Mouse (Mus musculus): ENCODE data around the gene Prmt3. TPM values are rescaled to one million over a fixed set of nuclear protein-coding genes. Genes with fewer than 3 reads are reported as not detected.

Gene Prmt3
- polyA plus RNA-seq (2014; fragmentation: Illumina TruSeq; extraction: RNeasy Lipid Tissue Mini Kit (QIAGEN cat#74804); ENCODE audit: low read depth, low replicate concordance): 9.3 TPM

DNA sequence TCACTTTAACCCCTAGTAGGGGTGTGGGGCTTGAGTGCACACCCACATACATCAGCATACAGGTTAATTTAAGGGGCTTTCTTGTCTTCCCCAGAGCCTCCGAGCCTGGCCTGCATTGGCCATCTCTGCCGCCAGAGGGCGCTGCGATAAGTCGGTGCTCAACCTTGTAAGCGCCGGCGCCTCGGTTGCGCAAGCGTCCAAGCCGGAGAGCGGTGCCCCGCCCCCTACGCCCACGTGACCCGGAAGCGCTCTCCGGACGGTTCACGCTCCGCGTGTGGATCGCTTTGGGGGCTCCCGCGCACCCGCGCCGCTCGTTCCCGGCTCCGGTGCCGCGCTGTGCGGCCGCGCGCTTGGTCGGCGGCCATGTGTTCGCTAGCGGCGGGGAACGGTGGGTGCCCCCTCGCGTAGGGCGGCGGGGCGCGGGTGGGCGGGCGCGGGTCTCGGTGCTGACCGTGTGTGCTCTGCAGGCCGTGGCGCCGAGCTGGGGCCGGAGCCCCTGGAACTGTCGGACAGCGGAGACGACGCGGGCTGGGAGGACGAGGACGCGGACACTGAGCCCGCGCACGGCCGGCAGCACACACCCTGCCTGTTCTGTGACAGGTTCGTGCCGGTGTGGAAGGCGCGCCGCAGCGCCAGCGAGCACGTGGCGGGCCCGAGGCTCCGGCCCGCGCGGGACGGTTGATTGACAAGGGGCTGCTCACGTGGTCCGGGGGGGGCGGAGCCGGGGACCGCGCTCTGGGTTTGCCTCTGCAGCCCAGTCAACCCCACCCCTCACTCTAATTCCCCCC, at the start of gene Prmt3:
TSS of gene Prmt3 (plus strand) at position 233 of the 788 bp plus-strand sequence.

DNA sequence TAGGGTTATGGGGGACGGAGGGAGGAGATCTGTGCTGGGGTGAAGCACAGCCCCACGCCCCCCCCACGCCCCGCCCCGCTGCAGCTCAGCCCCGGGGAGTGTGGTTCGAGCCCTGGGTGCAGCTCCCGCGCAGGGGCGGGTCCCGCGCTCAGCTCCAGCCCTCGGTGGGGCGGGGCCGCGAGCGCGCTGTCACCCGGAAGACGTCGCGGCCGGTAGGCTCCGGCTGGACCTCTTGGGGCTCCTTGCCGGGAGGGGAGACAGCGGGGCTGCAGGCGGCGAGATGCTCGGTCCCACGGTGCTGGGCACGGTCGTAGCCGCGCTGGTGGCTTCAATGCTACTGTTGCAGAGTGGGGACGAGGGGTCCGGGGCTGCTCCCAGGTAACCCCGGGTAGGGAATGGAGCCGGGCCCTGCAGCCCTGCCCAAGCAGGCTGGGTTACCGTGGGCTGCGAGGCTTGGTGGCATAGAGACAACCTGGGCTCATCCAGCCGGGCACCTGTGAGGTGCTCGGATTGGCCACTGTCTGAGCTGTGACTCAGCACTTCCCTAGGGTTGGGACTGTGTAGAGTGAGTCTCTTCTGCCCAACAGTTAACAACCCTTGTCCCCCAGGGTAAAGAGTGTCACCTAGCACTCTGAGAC, 19.1 kb upstream of the Prmt3 start, which contains the start of gene Htatip2:
TSS of gene Htatip2 (plus strand) at position 182 of the 638 bp plus-strand sequence.

Other genes starting within 250 kb of the Prmt3 start
- not detected for gene Dbx1, start 141.5 kb upstream of the Prmt3 start, polyA plus RNA-seq (2014; fragmentation: Illumina TruSeq; extraction: RNeasy Lipid Tissue Mini Kit (QIAGEN cat#74804); ENCODE audit: low read depth, low replicate concordance)
- gene Htatip2, start 19.2 kb upstream of the Prmt3 start, polyA plus RNA-seq (2014; fragmentation: Illumina TruSeq; extraction: RNeasy Lipid Tissue Mini Kit (QIAGEN cat#74804); ENCODE audit: low read depth, low replicate concordance): 19.9 TPM
- 0.05 TPM for gene Slc6a5, start 131.8 kb downstream of the Prmt3 start, polyA plus RNA-seq (2014; fragmentation: Illumina TruSeq; extraction: RNeasy Lipid Tissue Mini Kit (QIAGEN cat#74804); ENCODE audit: low read depth, low replicate concordance)
- gene Nell1, start 196.5 kb downstream of the Prmt3 start, polyA plus RNA-seq (2014; fragmentation: Illumina TruSeq; extraction: RNeasy Lipid Tissue Mini Kit (QIAGEN cat#74804); ENCODE audit: low read depth, low replicate concordance): 0.24 TPM